Mouse (Mus musculus) liver, embryonic 11.5 days (tissue): ENCODE results near the gene Arl11. TPM values are rescaled to one million over a fixed set of nuclear protein-coding genes. Genes with fewer than 3 reads are reported as not detected.

Source experiments
- ATAC-seq: fragments of 200-750 bp; cut with Nextera tagmentation; replicated peaks from 2 replicates; pipeline ENCODE4 v1.8.0; 2017; ENCODE audit warnings: moderate number of reproducible peaks, mild to moderate bottlenecking, moderate TSS enrichment, moderate library complexity; ENCODE audit not compliant: low FRiP score
- DNase-seq: peaks from one replicate; pipeline ENCODE4 v3.0.0-alpha.2; 2017; ENCODE audit warnings: low spot score
- H3K27ac ChIP-seq: fragments of 300-500 bp; sonication (generic); 2 replicates; pipeline ENCODE4 v1.5.1; 2014; ENCODE audit warnings: mild to moderate bottlenecking, low read depth, low read length, control low read depth
- H3K27me3 ChIP-seq: fragments of 300-500 bp; sonication (generic); replicated peaks from 2 replicates; pipeline ENCODE4 v1.6.1; 2014; ENCODE audit warnings: low read length, mixed read lengths; ENCODE audit not compliant: control insufficient read depth, insufficient read depth
- H3K36me3 ChIP-seq: fragments of 300-500 bp; sonication (generic); 2 replicates; pipeline ENCODE4 v1.6.1; 2014; ENCODE audit warnings: mild to moderate bottlenecking, low read length, moderate library complexity, mixed read lengths; ENCODE audit not compliant: control insufficient read depth, insufficient read depth
- H3K4me1 ChIP-seq: fragments of 300-500 bp; sonication (generic); replicated peaks from 2 replicates; pipeline ENCODE4 v1.6.1; 2014; ENCODE audit warnings: low read length, mixed read lengths; ENCODE audit not compliant: control insufficient read depth, insufficient read depth
- H3K4me2 ChIP-seq: fragments of 300-500 bp; sonication (generic); 2 replicates; pipeline ENCODE4 v1.6.1; 2014; ENCODE audit warnings: mild to moderate bottlenecking, control low read depth, moderate library complexity
- H3K4me3 ChIP-seq: fragments of 300-500 bp; sonication (generic); 2 replicates; pipeline ENCODE4 v1.5.1; 2014; ENCODE audit warnings: low read depth, low read length, control low read depth
- H3K9ac ChIP-seq: fragments of 300-500 bp; sonication (generic); 2 replicates; pipeline ENCODE4 v1.6.1; 2014; ENCODE audit warnings: low read depth, low read length, control low read depth
- H3K9me3 ChIP-seq: fragments of 300-500 bp; sonication (generic); 2 replicates; pipeline ENCODE4 v1.6.1; 2016; ENCODE audit warnings: low read length, inconsistent platforms, mixed read lengths; ENCODE audit not compliant: control insufficient read depth
- WGBS: fragments of 180-500 bp; shearing (Covaris S2); extraction: QIAGEN DNeasy Blood & Tissue Kit; methylation state at CpG from one replicate; pipeline ENCODE4 v1.1.7; 2014; 5-methylcytosine and 5-hydroxymethylcytosine counted together
- polyA plus RNA-seq: library from polyadenylated mRNA; unstranded; fragments of >200 nt; fragmentation: Nextera tagmentation; extraction: Ambion mirVana; gene quantifications from 2 replicates; pipeline ENCODE4 v1.2.1, GENCODE M21; 2014

Gene Arl11
- polyA plus RNA-seq, 1 experiment from 2014 or later, result 1.4 TPM

DNA sequence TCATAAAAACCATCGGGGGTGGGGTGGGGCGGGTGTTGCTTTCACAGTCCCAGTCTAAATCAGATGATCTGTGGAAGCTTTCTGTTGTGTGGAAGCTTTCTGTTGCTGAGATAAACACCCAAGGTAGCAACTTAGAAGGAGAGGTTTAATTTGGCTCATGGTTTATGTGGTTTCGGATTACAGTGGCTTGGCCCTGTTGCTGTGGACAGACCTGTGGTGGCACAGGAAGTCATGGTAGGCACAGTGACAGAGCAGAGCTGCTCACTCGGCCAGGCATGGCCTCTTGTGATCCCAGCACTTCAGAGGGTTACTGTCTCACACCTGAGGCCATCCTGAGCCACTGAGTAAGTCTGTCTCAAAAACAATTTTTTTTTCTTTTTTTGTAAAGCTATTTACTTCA is 29.8 kb downstream of the Arl11 start:
- Histone ChIP-seq H3K36me3 (no peaks in the 10 kb centered on the region), H3K27ac (no peak overlapping the region), H3K9me3 (no peaks in the 10 kb centered on the region), H3K4me2 (no peak overlapping the region), H3K4me3 (no peak overlapping the region), H3K9ac (no peak overlapping the region), H3K4me1 (no peaks in the 10 kb centered on the region), H3K27me3 (no peaks in the 10 kb centered on the region)
- WGBS, result 77% methylated on average over 4 of the region's 4 CpGs
- ATAC-seq, result no peak
- no peak for DNase-seq

DNA sequence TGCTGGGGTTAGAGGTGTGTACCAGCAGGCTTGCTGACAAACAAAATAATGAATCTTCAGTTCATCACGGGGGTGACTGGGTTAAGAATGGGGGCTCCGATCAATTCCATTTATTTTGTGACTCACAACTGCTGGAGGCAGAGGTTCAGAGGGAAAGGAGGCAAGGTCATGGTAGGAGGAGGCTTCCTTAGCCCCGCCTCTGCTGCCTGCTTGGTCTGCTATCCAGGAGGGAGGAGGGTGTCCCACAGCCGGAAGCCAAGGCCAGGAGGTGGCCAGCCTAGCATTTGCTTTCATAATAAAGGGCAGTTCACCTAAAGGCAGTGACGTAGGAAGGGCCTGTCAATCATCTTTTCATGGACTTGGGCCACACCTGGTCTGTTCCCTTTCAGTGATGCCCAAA is 35.0 kb downstream of the Arl11 start:
- Histone ChIP-seq H3K9ac (no peak overlapping the region), H3K4me3 (no peak overlapping the region), H3K4me2 (no peak overlapping the region), H3K9me3 (no peaks in the 10 kb centered on the region), H3K4me1 (no peaks in the 10 kb centered on the region), H3K36me3 (no peaks in the 10 kb centered on the region), H3K27me3 (no peaks in the 10 kb centered on the region), H3K27ac (no peak overlapping the region)
- DNase-seq, result no peak
- WGBS, result 71% methylated on average over 5 of the region's 5 CpGs
- ATAC-seq, result no peak

GRCm38 (mm10) chr14:61346827-61347698 is 37.5 kb downstream of the Arl11 start:
- Histone ChIP-seq H3K9me3 (no peaks in the 10 kb centered on the region), H3K4me3 (no peak overlapping the region), H3K4me1 (no peaks in the 10 kb centered on the region), H3K4me2 (no peak overlapping the region), H3K27ac (no peak overlapping the region), H3K36me3 (no peaks in the 10 kb centered on the region), H3K9ac (no peak overlapping the region), H3K27me3 (no peaks in the 10 kb centered on the region)
- DNase-seq (no peak), ATAC-seq (no peak)
- WGBS, result 82% methylated on average over 10 of the region's 10 CpGs

DNA sequence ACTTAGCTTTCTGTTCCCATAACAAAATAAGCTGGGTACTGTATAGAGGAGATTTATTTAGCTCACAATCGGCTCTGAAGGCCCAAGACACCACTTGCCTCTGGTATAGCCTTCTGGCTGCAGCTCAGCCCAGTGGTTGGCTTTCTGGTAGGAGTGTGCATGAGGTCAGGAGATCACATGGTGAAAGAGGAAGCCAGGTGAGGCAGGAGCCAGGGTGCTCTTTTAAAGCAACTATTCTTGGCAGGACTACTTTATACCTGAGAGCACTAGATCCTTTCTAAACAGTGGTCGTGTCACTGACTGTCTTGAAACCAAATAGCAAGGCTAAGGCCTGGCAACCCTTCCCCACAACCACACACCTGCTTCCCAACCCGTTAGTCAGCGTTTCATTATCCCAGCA is 40.3 kb downstream of the Arl11 start:
- H3K9me3 ChIP-seq, result no peaks in the 10 kb centered on the region
- 78% methylated on average over 4 of the region's 4 CpGs for WGBS
- H3K27me3 ChIP-seq, result no peaks in the 10 kb centered on the region
- H3K4me2 ChIP-seq, result no peak overlapping the region
- ATAC-seq (no peak), DNase-seq (no peak)
- H3K4me3 ChIP-seq, result no peak overlapping the region
- no peak overlapping the region for H3K9ac ChIP-seq
- H3K36me3 ChIP-seq, result no peaks in the 10 kb centered on the region
- H3K4me1 ChIP-seq, result no peaks in the 10 kb centered on the region
- H3K27ac ChIP-seq, result no peak overlapping the region

DNA sequence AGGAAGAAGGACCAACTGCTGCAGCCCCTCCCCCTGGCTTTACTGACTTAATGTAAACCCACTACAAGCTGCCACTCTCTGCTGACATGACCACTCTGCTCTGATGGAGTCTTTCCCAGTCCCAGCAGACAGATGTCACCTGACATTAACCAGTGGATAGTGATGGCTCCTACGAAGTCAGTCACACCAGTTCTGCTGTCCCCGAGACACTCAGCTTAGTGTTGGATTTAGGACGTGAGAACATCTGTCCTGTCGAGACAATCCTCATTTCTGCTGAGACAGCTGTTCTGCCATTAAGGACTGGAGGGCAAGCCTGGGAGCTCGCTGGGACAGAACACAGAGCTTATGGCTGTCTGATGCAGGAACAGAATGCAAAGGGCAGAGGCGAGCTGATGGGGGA is 41.3 kb downstream of the Arl11 start:
- DNase-seq (no peak), ATAC-seq (no peak)
- no peaks in the 10 kb centered on the region for H3K4me1 ChIP-seq
- no peaks in the 10 kb centered on the region for H3K9me3 ChIP-seq
- H3K27ac ChIP-seq, result no peak overlapping the region
- no peak overlapping the region for H3K4me2 ChIP-seq
- 78% methylated on average over 6 of the region's 6 CpGs for WGBS
- H3K9ac ChIP-seq, result no peak overlapping the region
- no peaks in the 10 kb centered on the region for H3K36me3 ChIP-seq
- no peaks in the 10 kb centered on the region for H3K27me3 ChIP-seq
- H3K4me3 ChIP-seq, result no peak overlapping the region

GRCm38 (mm10) chr14:61354251-61355235 is 45.0 kb downstream of the Arl11 start:
- no peak overlapping the region for H3K4me3 ChIP-seq
- ATAC-seq (no peak), DNase-seq (no peak)
- H3K4me1 ChIP-seq, result 0 out of 2 replicates have a peak, but pooled peaks cover 3% of the 10 kb centered on the region
- no peak overlapping the region for H3K9ac ChIP-seq
- H3K4me2 ChIP-seq, result no peak overlapping the region
- no peak overlapping the region for H3K27ac ChIP-seq
- no peaks in the 10 kb centered on the region for H3K9me3 ChIP-seq
- no peaks in the 10 kb centered on the region for H3K27me3 ChIP-seq
- 74% methylated on average over 10 of the region's 10 CpGs for WGBS
- H3K36me3 ChIP-seq, result no peaks in the 10 kb centered on the region

DNA sequence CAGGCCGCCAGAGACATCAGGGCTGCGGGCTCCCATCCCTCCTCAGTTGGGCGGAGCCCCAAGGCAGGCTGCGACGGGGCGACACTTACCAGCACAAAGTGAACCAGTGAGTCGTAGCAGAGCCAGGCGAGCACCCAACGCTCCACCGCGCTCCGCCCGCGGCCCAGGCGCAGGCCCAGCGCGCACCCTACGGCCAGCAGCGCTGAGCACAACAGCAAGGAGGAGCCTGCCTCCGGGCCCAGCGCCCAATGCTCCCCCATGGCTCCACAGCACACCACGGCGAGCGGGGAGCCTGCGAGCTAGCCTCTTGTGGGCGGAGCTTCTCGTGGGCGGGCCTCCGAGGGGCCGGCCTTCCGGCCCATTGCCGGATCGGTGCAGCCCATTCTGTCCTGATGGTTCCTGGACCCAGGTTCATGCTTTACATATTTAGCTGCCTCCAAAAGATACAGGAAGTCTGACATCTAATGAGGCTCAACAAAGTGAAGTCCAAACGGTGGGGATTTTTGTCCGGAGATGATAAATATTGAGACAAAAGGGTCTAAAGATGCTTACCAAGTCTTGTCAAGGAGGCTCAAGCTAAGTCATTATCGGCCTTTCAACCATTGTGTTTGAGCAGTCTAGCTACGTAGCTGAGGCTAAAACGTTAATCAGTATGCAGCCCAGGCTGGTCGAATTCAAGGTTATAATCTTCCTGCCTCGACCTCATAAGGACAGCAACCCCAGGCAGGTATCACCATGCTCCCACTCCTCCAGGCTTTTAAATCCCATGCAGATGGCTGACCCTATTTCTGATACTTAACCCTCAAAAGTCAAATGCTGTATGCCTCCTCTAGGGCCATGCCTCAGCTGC is 50.8 kb downstream of the Arl11 start, which contains the start of gene Ebpl:
Ebpl (minus strand) TSS at position 309 of the 850 bp plus-strand sequence.
- Histone ChIP-seq H3K27ac (peak within 1 kb of the TSS; percentile 89), H3K4me1 (peaks cover 9% of the 10 kb centered on the region), H3K4me2 (peak within 1 kb of the TSS; percentile 68), H3K4me3 (peak within 1 kb of the TSS; percentile 69), H3K36me3 (no peaks in the 10 kb centered on the region), H3K27me3 (no peaks in the 10 kb centered on the region), H3K9ac (peak within 1 kb of the TSS; percentile 73), H3K9me3 (no peaks in the 10 kb centered on the region)
- ATAC-seq (peak; percentile 94), DNase-seq (peak; percentile 89)
- WGBS, result 2% methylated on average over 40 of the region's 40 CpGs

- no peaks in the 10 kb centered on the region for H3K36me3 ChIP-seq
- H3K27ac ChIP-seq, result peak overlapping the region; percentile 3; the same call in 1 of the 2 replicates
- no peaks in the 10 kb centered on the region for H3K27me3 ChIP-seq
- no peaks in the 10 kb centered on the region for H3K9me3 ChIP-seq
- peak overlapping the region; percentile 73; the same call in 1 of the 2 replicates for H3K9ac ChIP-seq
- ATAC-seq (no peak), DNase-seq (no peak)
- H3K4me1 ChIP-seq, result peaks cover 9% of the 10 kb centered on the region
- 56% methylated on average over 3 of the region's 3 CpGs for WGBS
- H3K4me3 ChIP-seq, result peak overlapping the region; percentile 69; the same call in 1 of the 2 replicates
- peak overlapping the region; percentile 68 for H3K4me2 ChIP-seq
Measured at GRCm38 (mm10) chr14:61360981-61361511, 51.5 kb downstream of the Arl11 start.
